Mouse (Mus musculus) cerebellum, adult (tissue): Measurements from ENCODE around the gene Arntl.
"Not testable (repeated sequence)": the region's sequence is repeated elsewhere in the genome, so short reads cannot be mapped to it uniquely, and the experiment has no call there.

ENCODE experiments used
- ATAC-seq: cut with Nextera tagmentation; 2 replicates; pipeline ENCODE4 v1.9.2; 2017; ENCODE audit warnings: mild to moderate bottlenecking, moderate library complexity, mixed read lengths; ENCODE audit not compliant: insufficient number of reproducible peaks, low FRiP score, low TSS enrichment

The Arntl gene

GRCm38 (mm10) chr7:113249134-113249825 is 42.0 kb downstream of the Arntl start:
- ATAC-seq: peak; percentile 56; the same call in 1 of the 2 replicates

- ATAC-seq: peak; percentile 39; the same call in 1 of the 2 replicates
Measured at GRCm38 (mm10) chr7:113250433-113250991, 43.2 kb downstream of the Arntl start.

- peak; percentile 84 for ATAC-seq
Measured at GRCm38 (mm10) chr7:113251001-113251400, 43.7 kb downstream of the Arntl start.

GRCm38 (mm10) chr7:113251554-113251953 is 44.3 kb downstream of the Arntl start:
- no peak for ATAC-seq

GRCm38 (mm10) chr7:113253777-113254405 is 46.6 kb downstream of the Arntl start:
- no peak for ATAC-seq

GRCm38 (mm10) chr7:113256046-113256445 is 48.8 kb downstream of the Arntl start:
- no peak for ATAC-seq

GRCm38 (mm10) chr7:113258430-113258829 is 51.2 kb downstream of the Arntl start:
- ATAC-seq: no peak

- 0 out of 2 replicates have a peak, but pooled peaks have one; percentile 49 for ATAC-seq
Measured at GRCm38 (mm10) chr7:113260321-113261167, 53.3 kb downstream of the Arntl start.

GRCm38 (mm10) chr7:113261690-113262089 is 54.4 kb downstream of the Arntl start:
- ATAC-seq: no peak

- ATAC-seq: not testable (repeated sequence)
Measured at GRCm38 (mm10) chr7:113262510-113263467, 55.5 kb downstream of the Arntl start.

- ATAC-seq: no peak
Measured at GRCm38 (mm10) chr7:113263990-113264389, 56.7 kb downstream of the Arntl start.

- no peak for ATAC-seq
Measured at GRCm38 (mm10) chr7:113268287-113268686, 61.0 kb downstream of the Arntl start.

GRCm38 (mm10) chr7:113269081-113269480 is 61.8 kb downstream of the Arntl start:
- no peak for ATAC-seq

GRCm38 (mm10) chr7:113269921-113270320 is 62.7 kb downstream of the Arntl start:
- peak; percentile 31 for ATAC-seq

GRCm38 (mm10) chr7:113270551-113270950 is 63.3 kb downstream of the Arntl start:
- peak; percentile 84 for ATAC-seq

- ATAC-seq: 0 out of 2 replicates have a peak, but pooled peaks have one; percentile 17
Measured at GRCm38 (mm10) chr7:113270991-113271390, 63.7 kb downstream of the Arntl start.

GRCm38 (mm10) chr7:113272338-113272997 is 65.2 kb downstream of the Arntl start:
- no peak for ATAC-seq

- ATAC-seq: no peak
Measured at GRCm38 (mm10) chr7:113277245-113277644, 70.0 kb downstream of the Arntl start.

GRCm38 (mm10) chr7:113278493-113278892 is 71.2 kb downstream of the Arntl start:
- ATAC-seq: no peak
